Mouse (Mus musculus) bone marrow macrophage, adult 2 months (primary cell): ENCODE results near the gene Hoxd3. TPM values are rescaled to one million over a fixed set of nuclear protein-coding genes. Genes with fewer than 3 reads are reported as not detected.

ENCODE experiments used
- H3K27ac ChIP-seq: 2 replicates; pipeline ENCODE4 v1.5.1; 2012; ENCODE audit warnings: low read depth, low read length; ENCODE audit not compliant: insufficient read depth
- H3K4me1 ChIP-seq: 2 replicates; pipeline ENCODE4 v1.6.1; 2012; ENCODE audit warnings: low read length; ENCODE audit not compliant: control insufficient read depth, insufficient read depth
- H3K4me3 ChIP-seq: 2 replicates; pipeline ENCODE4 v1.5.1; 2012; ENCODE audit warnings: mild to moderate bottlenecking, low read length, moderate library complexity; ENCODE audit not compliant: insufficient read depth
- CTCF ChIP-seq: IDR thresholded peaks from 2 replicates; pipeline ENCODE4 v1.5.1; 2012; ENCODE audit warnings: low read depth, mild to moderate bottlenecking, low read length, moderate library complexity
- POLR2A ChIP-seq: IDR thresholded peaks from 2 replicates; pipeline ENCODE4 v1.6.1; 2012; ENCODE audit warnings: mild to moderate bottlenecking, low read depth, low read length, borderline replicate concordance
- polyA plus RNA-seq: library from polyadenylated mRNA; stranded (reverse); fragments of >200 nt; gene quantifications from 2 replicates; pipeline ENCODE4 v1.2.4, GENCODE M21; 2012; ENCODE audit not compliant: missing spikeins, insufficient read depth, insufficient read length

The Hoxd3 gene
- polyA plus RNA-seq, 1 experiment: not detected

- no peak for TF ChIP-seq POLR2A
- TF ChIP-seq CTCF: no peak
- H3K27ac ChIP-seq: no peak overlapping the region
- no peak overlapping the region for H3K4me3 ChIP-seq
- no peaks in the 10 kb centered on the region for H3K4me1 ChIP-seq
Observed at GRCm38 (mm10) chr2:74679980-74680379, 31.7 kb upstream of the Hoxd3 start.

- no peaks in the 10 kb centered on the region for H3K4me1 ChIP-seq
- no peak for TF ChIP-seq POLR2A
- no peak for TF ChIP-seq CTCF
- no peak overlapping the region for H3K4me3 ChIP-seq
- no peak overlapping the region for H3K27ac ChIP-seq
Observed at GRCm38 (mm10) chr2:74680561-74681398, 30.9 kb upstream of the Hoxd3 start.

GRCm38 (mm10) chr2:74681594-74682531 is 29.9 kb upstream of the Hoxd3 start:
- TF ChIP-seq CTCF (no peak), POLR2A (no peak)
- Histone ChIP-seq H3K4me3 (no peak overlapping the region), H3K4me1 (no peaks in the 10 kb centered on the region), H3K27ac (no peak overlapping the region)

- no peak overlapping the region for H3K4me3 ChIP-seq
Observed at GRCm38 (mm10) chr2:74682796-74683195, 28.9 kb upstream of the Hoxd3 start.

GRCm38 (mm10) chr2:74683471-74683951 is 28.2 kb upstream of the Hoxd3 start:
- Histone ChIP-seq H3K4me3 (no peak overlapping the region), H3K27ac (no peak overlapping the region), H3K4me1 (no peaks in the 10 kb centered on the region)
- TF ChIP-seq CTCF (no peak), POLR2A (no peak)

More at GRCm38 (mm10) chr2:74682796-74683195, 28.9 kb upstream of the Hoxd3 start:
- TF ChIP-seq POLR2A: no peak
- TF ChIP-seq CTCF: no peak
- no peaks in the 10 kb centered on the region for H3K4me1 ChIP-seq
- H3K27ac ChIP-seq: no peak overlapping the region

GRCm38 (mm10) chr2:74684106-74684505 is 27.6 kb upstream of the Hoxd3 start:
- Histone ChIP-seq H3K27ac (no peak overlapping the region), H3K4me3 (no peak overlapping the region), H3K4me1 (no peaks in the 10 kb centered on the region)
- no peak for TF ChIP-seq POLR2A

GRCm38 (mm10) chr2:74685059-74685603 is 26.6 kb upstream of the Hoxd3 start:
- no peak overlapping the region for H3K4me3 ChIP-seq
- H3K27ac ChIP-seq: no peak overlapping the region
- no peaks in the 10 kb centered on the region for H3K4me1 ChIP-seq
- TF ChIP-seq POLR2A: no peak
- TF ChIP-seq CTCF: no peak

GRCm38 (mm10) chr2:74686301-74686987 is 25.3 kb upstream of the Hoxd3 start:
- Histone ChIP-seq H3K4me3 (no peak overlapping the region), H3K4me1 (no peaks in the 10 kb centered on the region), H3K27ac (no peak overlapping the region)
- no peak for TF ChIP-seq POLR2A
- no peak for TF ChIP-seq CTCF
